Mouse (Mus musculus): ENCODE measurements at regions not wholly inside any gene's neighbourhood (a gene's known extent, or its start where the extent isn't known, plus 50 kb on each side); places are given as distances from the start of the nearest gene placed in this dataset.
A peak's percentile ranks its signal among the peaks of the same experiment; 100 is the strongest.

DNA sequence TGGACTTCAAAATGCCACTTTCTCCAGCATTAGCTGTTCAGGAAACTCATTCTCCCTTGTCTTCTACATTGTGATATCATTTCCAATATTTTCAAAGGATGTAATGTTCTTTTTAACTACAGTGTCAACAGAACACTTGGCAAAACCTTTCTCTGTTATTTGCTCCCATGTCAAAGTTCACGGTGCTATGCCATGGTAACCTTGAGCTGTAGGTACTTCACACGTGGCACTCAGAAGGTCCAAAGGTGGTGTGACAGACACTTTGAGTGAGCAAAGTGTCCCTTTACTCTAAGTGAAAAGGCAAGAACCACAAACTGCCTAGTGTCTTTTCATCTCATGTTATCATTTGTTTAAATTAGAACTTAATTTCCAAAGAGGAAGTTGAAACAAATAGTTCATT, 53.3 kb upstream of the Tram2 start:
- no peak for DNase-seq (ENCODE audit: low spot score in 2 of 2)

DNA sequence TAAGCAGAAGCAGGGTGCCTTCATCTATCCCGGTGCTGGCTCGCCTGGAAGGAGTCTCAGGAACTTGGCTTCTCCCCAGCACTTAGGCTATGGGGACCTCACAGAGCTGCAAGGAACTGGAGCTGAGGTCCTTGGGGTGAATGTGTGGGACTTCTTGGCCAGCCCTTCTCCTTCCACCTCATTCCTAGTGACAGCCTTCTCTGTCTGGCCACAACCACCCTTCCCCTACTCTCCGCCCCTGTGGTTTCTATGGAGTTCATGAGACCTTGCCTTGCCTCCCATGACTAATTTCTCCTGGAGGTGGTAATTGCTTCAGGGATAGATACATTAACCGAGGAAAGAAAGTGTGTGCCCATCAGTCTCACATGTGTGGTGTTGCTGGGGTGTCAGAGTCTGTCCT, 67.9 kb upstream of the Tram2 start:
- no peak for DNase-seq (ENCODE audit: low spot score in 2 of 2)

DNA sequence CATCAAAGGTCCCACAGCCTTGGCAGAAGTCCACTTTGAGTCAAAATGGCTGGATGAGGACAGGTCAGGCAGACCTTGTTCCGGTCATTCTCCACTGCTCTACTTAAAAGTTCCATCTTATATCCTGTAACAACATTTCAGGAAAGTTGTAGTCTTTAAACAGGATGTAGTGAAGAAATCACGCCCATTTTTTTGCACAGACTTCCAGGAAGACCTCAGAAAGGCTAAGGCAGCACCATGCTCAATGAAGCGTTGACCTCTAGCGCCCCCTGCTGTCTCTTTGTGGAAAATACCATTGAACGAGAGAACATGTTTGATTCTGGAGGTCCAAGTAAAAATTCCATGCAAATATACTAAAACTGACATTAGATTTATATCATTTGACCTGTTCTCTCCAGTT, 56.6 kb upstream of the Tmem14a start:
- peak; percentile 28 to 61 for DNase-seq (ENCODE audit: low spot score in 2 of 2)

DNA sequence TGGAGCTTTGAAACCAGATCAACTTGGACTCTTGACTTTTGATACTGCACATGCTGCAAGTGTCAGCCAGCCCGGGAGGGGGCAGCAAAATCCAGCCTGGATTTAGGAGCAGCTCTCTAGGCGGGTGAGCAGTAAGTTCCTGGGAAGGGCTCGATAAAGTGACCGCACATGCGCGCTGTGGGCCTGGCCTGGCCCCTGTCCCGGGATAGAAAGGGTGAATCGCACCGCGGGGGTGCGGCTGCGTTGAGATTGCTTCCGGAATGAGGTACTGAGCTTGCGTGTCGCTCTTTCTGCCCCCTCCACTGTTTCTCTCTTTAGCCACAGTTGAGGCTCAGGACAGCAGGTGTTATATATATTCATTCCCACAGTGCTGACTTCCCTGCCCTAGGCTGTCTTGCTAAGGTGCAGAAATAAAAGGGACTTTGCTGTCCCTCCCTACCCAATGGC, 52.1 kb upstream of the Tmem14a start:
- DNase-seq (ENCODE audit: low spot score in 2 of 2): peak; percentile 64 to 78

DNA sequence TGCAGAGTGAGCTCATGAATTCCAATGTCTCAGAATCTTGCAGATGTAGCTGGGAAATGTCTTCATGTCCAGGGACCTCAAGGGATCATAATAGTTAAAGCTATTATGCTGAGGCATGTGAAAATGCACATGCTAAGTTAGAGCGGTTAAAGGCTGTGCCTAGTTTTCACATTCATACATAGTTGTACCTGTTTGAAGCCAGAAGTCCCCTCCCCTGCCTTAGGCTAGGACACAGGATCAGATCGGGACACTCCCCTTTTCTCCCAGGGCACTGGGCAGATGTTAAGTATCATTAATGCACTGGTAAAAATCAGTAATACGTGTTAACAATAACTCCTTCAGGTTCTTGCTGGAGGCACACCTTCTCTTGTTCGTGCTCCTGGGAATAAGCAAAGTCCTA, 51.6 kb upstream of the Tmem14a start:
- no peak for DNase-seq (ENCODE audit: low spot score in 2 of 2)
